Mouse (Mus musculus) brain, embryonic 14.5 days (tissue): ENCODE results near the gene Snx7.

Source experiments
- CTCF ChIP-seq: fragments of 200-500 bp; IDR thresholded peaks from 2 replicates; pipeline ENCODE4 v1.5.1; 2012; ENCODE audit warnings: inconsistent platforms, mild to moderate bottlenecking, moderate library complexity, borderline replicate concordance; ENCODE audit not compliant: insufficient read depth, insufficient read length; ENCODE audit errors: extremely low read depth
- POLR2A ChIP-seq: fragments of 200-500 bp; IDR thresholded peaks from 2 replicates; pipeline ENCODE4 v1.6.1; 2012; ENCODE audit warnings: mild to moderate bottlenecking, inconsistent platforms, borderline replicate concordance; ENCODE audit not compliant: poor library complexity, insufficient read depth, insufficient read length, severe bottlenecking; ENCODE audit errors: extremely low read depth

- TF ChIP-seq CTCF (no peak), POLR2A (no peak)
These were observed 129.0 kb downstream of the Snx7 start for GRCm38 (mm10) chr3:117739760-117740159.
